Mouse (Mus musculus) E14TG2a.4 (cell line): Measurements from ENCODE around the gene Coro1c.

Experiments
- H3K27me3 ChIP-seq: 2 replicates; pipeline ENCODE4 v1.6.1; 2014; ENCODE audit warnings: low read length, control low read depth; ENCODE audit not compliant: insufficient read depth
- H3K36me3 ChIP-seq: 2 replicates; pipeline ENCODE4 v1.6.1; 2014; ENCODE audit warnings: low read length, control low read depth; ENCODE audit not compliant: insufficient read depth
- H3K4me1 ChIP-seq: replicated peaks from 2 replicates; pipeline ENCODE4 v1.6.1; 2014; ENCODE audit warnings: low read depth, low read length, control low read depth
- H3K4me3 ChIP-seq: replicated peaks from 2 replicates; pipeline ENCODE4 v1.5.1; 2014; ENCODE audit warnings: mild to moderate bottlenecking, low read length
- H3K9me3 ChIP-seq: 2 replicates; pipeline ENCODE4 v1.6.1; 2014; ENCODE audit warnings: low read length, control low read depth
- CTCF ChIP-seq: conservative IDR thresholded peaks from 2 replicates; pipeline ENCODE4 v1.5.1; 2014; ENCODE audit warnings: low read length
- NANOG ChIP-seq: IDR thresholded peaks from 2 replicates; pipeline ENCODE4 v1.6.1; 2014; ENCODE audit warnings: borderline replicate concordance, low read length, mixed read lengths
- POU5F1 ChIP-seq: IDR thresholded peaks from 2 replicates; pipeline ENCODE4 v1.6.1; 2014; ENCODE audit warnings: low read length, borderline replicate concordance

Gene Coro1c

GRCm38 (mm10) chr5:113950133-113950532 lies 41.6 kb upstream of the Coro1c start:
- Histone ChIP-seq H3K36me3 (peaks cover 74% of the 10 kb centered on the region), H3K4me1 (peaks cover 44% of the 10 kb centered on the region), H3K27me3 (no peaks in the 10 kb centered on the region), H3K4me3 (no peak overlapping the region), H3K9me3 (no peaks in the 10 kb centered on the region)
- no peak for TF ChIP-seq NANOG
- no peak for TF ChIP-seq CTCF
- TF ChIP-seq POU5F1, result no peak

- no peak for TF ChIP-seq POU5F1
- TF ChIP-seq CTCF, result peak; percentile 47
- Histone ChIP-seq H3K27me3 (no peaks in the 10 kb centered on the region), H3K9me3 (no peaks in the 10 kb centered on the region), H3K36me3 (peaks cover 66% of the 10 kb centered on the region), H3K4me1 (peaks cover 66% of the 10 kb centered on the region), H3K4me3 (no peak overlapping the region)
Observed at GRCm38 (mm10) chr5:113947280-113947679, 38.7 kb upstream of the Coro1c start.

- peaks cover 71% of the 10 kb centered on the region for H3K36me3 ChIP-seq
- TF ChIP-seq POU5F1, result no peak
- TF ChIP-seq CTCF, result no peak
- no peak overlapping the region for H3K4me3 ChIP-seq
- peaks cover 62% of the 10 kb centered on the region for H3K4me1 ChIP-seq
- H3K27me3 ChIP-seq, result no peaks in the 10 kb centered on the region
- H3K9me3 ChIP-seq, result no peaks in the 10 kb centered on the region
Observed at GRCm38 (mm10) chr5:113945126-113945525, 36.6 kb upstream of the Coro1c start.

GRCm38 (mm10) chr5:113943328-113943727 lies 34.8 kb upstream of the Coro1c start:
- H3K9me3 ChIP-seq, result no peaks in the 10 kb centered on the region
- no peak for TF ChIP-seq CTCF
- no peak for TF ChIP-seq NANOG
- no peak for TF ChIP-seq POU5F1

GRCm38 (mm10) chr5:113942580-113942979 lies 34.0 kb upstream of the Coro1c start:
- Histone ChIP-seq H3K4me1 (peaks cover 80% of the 10 kb centered on the region), H3K9me3 (no peaks in the 10 kb centered on the region), H3K4me3 (peak overlapping the region; percentile 83), H3K36me3 (peaks cover 54% of the 10 kb centered on the region), H3K27me3 (no peaks in the 10 kb centered on the region)
- TF ChIP-seq NANOG (no peak), CTCF (peak; percentile 88)

More at GRCm38 (mm10) chr5:113943328-113943727, 34.8 kb upstream of the Coro1c start:
- Histone ChIP-seq H3K36me3 (peaks cover 58% of the 10 kb centered on the region), H3K4me3 (peak overlapping the region; percentile 83), H3K4me1 (peaks cover 72% of the 10 kb centered on the region), H3K27me3 (no peaks in the 10 kb centered on the region)

DNA sequence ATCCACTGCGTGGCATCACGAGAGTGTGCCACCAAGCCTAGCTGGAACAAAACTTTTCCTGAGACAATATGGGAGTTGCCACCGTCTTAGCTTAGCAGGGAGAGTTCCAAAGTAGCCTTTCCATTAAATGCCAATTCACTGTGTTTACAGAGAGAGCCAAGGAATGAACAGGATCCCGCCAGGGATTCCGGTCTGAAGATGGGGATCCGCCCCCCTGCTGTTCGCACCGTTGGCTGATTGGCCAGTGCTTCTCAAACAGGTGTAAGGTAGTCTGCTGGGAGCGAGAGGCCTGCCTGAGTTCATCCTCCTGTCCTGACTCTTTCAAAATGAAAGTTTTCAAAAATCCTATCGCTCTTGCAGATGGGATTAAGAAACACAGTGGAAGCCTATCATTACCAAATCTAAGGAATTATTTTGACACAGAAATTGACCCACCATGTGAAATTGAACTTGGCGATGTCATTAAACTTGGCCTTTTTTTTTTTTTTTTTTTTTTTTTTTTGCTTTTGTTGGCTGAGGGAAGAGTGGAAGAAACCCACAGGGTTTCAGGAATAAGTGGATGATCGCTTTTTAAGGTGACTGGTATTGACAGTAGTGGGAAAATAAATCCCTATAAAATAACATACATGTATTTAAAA lies 30.8 kb upstream of the Coro1c start:
- TF ChIP-seq POU5F1 (no peak), NANOG (no peak), CTCF (no peak)
- no peaks in the 10 kb centered on the region for H3K9me3 ChIP-seq
- H3K36me3 ChIP-seq, result peaks cover 25% of the 10 kb centered on the region
- H3K27me3 ChIP-seq, result no peaks in the 10 kb centered on the region
- no peak overlapping the region for H3K4me3 ChIP-seq
- H3K4me1 ChIP-seq, result peaks cover 71% of the 10 kb centered on the region

DNA sequence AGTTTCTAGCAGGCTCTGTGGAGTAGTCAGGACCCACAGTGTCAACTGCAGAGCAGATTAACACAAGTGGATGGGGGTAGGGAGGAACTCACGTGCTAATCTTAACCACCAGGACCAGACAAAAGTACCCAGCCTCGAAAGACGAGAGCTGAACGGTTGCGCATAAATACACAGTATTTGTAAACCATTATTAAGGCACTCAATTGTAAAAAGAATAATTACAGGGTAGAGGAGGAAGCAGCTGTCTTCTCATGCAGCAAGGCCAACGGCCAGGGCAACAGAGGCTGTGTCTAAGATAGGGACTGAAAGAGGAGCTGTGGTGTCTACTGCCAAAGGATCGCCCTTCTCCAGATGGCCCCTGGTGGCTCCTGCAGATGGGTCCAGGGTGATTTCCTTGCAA lies 29.1 kb upstream of the Coro1c start:
- TF ChIP-seq CTCF, result no peak
- no peak for TF ChIP-seq POU5F1
- TF ChIP-seq NANOG, result no peak
- no peak overlapping the region for H3K4me3 ChIP-seq

DNA sequence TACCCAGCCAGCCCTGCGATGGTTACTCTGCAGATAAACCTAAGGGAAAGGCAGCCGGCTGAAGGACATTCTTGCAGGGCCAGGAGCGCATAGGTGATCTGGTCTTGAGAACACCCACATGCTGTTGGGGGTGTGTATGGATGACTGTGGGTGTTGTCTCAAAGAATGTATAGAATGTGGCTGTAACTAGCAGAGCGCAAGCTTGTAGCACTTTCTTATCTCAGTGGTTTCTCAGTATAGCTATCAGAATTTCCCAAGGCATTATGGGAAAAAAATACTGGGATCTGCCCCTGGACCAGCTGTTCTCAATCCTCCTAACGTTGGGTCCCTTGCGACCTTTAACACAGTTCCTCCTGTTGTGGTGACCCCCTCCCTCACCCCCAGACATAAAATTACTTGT lies 25.3 kb upstream of the Coro1c start:
- H3K36me3 ChIP-seq, result no peaks in the 10 kb centered on the region
- H3K27me3 ChIP-seq, result no peaks in the 10 kb centered on the region
- no peaks in the 10 kb centered on the region for H3K9me3 ChIP-seq
- TF ChIP-seq NANOG (no peak), CTCF (no peak), POU5F1 (no peak)
- no peak overlapping the region for H3K4me3 ChIP-seq
- H3K4me1 ChIP-seq, result peaks cover 66% of the 10 kb centered on the region

More for the DNA sequence above, 29.1 kb upstream of the Coro1c start:
- Histone ChIP-seq H3K36me3 (peaks cover 22% of the 10 kb centered on the region), H3K9me3 (no peaks in the 10 kb centered on the region), H3K27me3 (no peaks in the 10 kb centered on the region), H3K4me1 (peaks cover 65% of the 10 kb centered on the region)

GRCm38 (mm10) chr5:113933480-113933879 lies 24.9 kb upstream of the Coro1c start:
- H3K4me1 ChIP-seq, result peaks cover 64% of the 10 kb centered on the region
- no peaks in the 10 kb centered on the region for H3K27me3 ChIP-seq
- H3K9me3 ChIP-seq, result no peaks in the 10 kb centered on the region
- H3K4me3 ChIP-seq, result no peak overlapping the region
- H3K36me3 ChIP-seq, result no peaks in the 10 kb centered on the region
- TF ChIP-seq POU5F1 (no peak), NANOG (no peak), CTCF (0 out of 2 replicates have a peak, but pooled peaks have one; percentile 4)
